Mouse (Mus musculus) liver, embryonic 14.5 days (tissue): ENCODE measurements at regions not wholly inside any gene's neighbourhood (a gene's known extent, or its start where the extent isn't known, plus 50 kb on each side); places are given as distances from the start of the nearest gene placed in this dataset.

Experiments
- ATAC-seq: fragments of 200-750 bp; cut with Nextera tagmentation; 2 replicates; pipeline ENCODE4 v1.8.0; 2017; ENCODE audit warnings: moderate number of reproducible peaks, mild to moderate bottlenecking, moderate library complexity; ENCODE audit not compliant: insufficient read depth
- DNase-seq, 3 experiments: peaks; one replicate each; pipeline ENCODE4 v3.0.0-alpha.2; 2012 to 2013; ENCODE audit warnings: low read depth in 3 of 3, low spot score in 3 of 3
- H3K27ac ChIP-seq: fragments of 300-500 bp; sonication (generic); 2 replicates; pipeline ENCODE4 v1.5.1; 2014; ENCODE audit warnings: moderate library complexity, mild to moderate bottlenecking, control low read depth, inconsistent platforms
- H3K27me3 ChIP-seq: fragments of 300-500 bp; sonication (generic); 2 replicates; pipeline ENCODE4 v1.6.1; 2014; ENCODE audit warnings: mild to moderate bottlenecking, low read length, moderate library complexity; ENCODE audit not compliant: control insufficient read depth, insufficient read depth
- H3K36me3 ChIP-seq: fragments of 300-500 bp; sonication (generic); replicated peaks from 2 replicates; pipeline ENCODE4 v1.6.1; 2014; ENCODE audit warnings: low read depth; ENCODE audit not compliant: control insufficient read depth, insufficient read depth
- H3K4me1 ChIP-seq, 2 experiments: fragments of 200-500 bp in 1 of 2; fragments of 300-500 bp in 1 of 2; sonication (generic) in 1 of 2; replicated peaks; 2 replicates each; pipeline ENCODE4 v1.6.1; 2012 to 2014; ENCODE audit warnings: antibody characterized with exemption in 1 of 2, inconsistent platforms in 1 of 2, low read length in 1 of 2; ENCODE audit not compliant: control insufficient read depth in 2 of 2, insufficient read depth in 2 of 2
- H3K4me2 ChIP-seq: fragments of 300-500 bp; sonication (generic); 2 replicates; pipeline ENCODE4 v1.6.1; 2014; ENCODE audit warnings: low read depth, mild to moderate bottlenecking, control low read depth, moderate library complexity
- H3K4me3 ChIP-seq, 2 experiments: fragments of 200-500 bp in 1 of 2; fragments of 300-500 bp in 1 of 2; sonication (generic) in 1 of 2; 2 replicates each; pipeline ENCODE4 v1.5.1; 2012 to 2014; ENCODE audit warnings: low read depth in 2 of 2, low read length in 2 of 2, mild to moderate bottlenecking in 2 of 2, control low read depth in 1 of 2, inconsistent platforms in 1 of 2, moderate library complexity in 1 of 2; ENCODE audit not compliant: insufficient read depth in 1 of 2
- H3K9ac ChIP-seq: fragments of 300-500 bp; sonication (generic); replicated peaks from 2 replicates; pipeline ENCODE4 v1.6.1; 2014; ENCODE audit warnings: mild to moderate bottlenecking, control low read depth, moderate library complexity
- H3K9me3 ChIP-seq: fragments of 300-500 bp; sonication (generic); 2 replicates; pipeline ENCODE4 v1.6.1; 2016; ENCODE audit warnings: low read length, mixed read lengths; ENCODE audit not compliant: control insufficient read depth
- CTCF ChIP-seq: IDR thresholded peaks from 2 replicates; pipeline ENCODE4 v1.5.1; 2016; ENCODE audit warnings: antibody characterized with exemption, low read depth, control low read depth
- EP300 ChIP-seq: IDR thresholded peaks from 2 replicates; pipeline ENCODE4 v1.6.1; 2016; ENCODE audit warnings: antibody characterized with exemption, low read depth
- WGBS: fragments of 180-500 bp; shearing (Covaris S2); extraction: QIAGEN DNeasy Blood & Tissue Kit; methylation state at CpG from one replicate; pipeline ENCODE4 v1.1.7; 2014; ENCODE audit not compliant: insufficient replicate concordance; 5-methylcytosine and 5-hydroxymethylcytosine counted together

DNA sequence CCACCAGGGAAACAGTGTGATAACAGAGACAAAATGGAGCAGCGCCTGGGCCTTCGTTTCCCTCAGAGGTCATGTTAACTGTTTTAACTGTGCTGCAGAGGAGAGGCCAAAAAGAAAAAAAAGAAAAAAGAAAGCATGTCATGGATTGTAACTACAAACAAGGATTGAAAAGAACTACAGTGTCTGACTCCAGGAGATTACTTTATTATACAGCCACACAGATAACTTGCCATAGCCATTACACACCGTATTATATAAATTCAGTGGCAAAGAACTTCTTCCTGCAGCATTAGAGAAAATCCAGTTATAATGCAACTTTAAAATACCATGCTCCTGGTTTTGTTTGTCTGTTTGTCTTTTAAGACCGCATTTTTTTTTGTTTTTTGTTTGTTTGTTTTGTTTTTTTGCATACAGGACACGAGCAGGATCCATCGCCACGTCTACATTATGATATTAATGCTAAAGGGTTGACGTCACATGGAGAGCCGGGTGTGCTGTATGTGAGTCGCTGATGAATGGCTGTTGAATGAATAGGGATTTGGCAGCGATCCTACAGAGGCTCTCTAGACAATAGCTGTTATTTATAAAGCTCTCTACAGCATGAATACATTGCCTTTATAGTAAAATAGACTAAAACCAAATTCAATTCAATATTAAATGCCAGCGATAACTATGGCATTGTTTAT is 126.4 kb upstream of the Ift57 start:
- H3K4me2 ChIP-seq = no peak overlapping the region
- TF ChIP-seq CTCF (no peak), EP300 (no peak)
- H3K27me3 ChIP-seq = no peaks in the 10 kb centered on the region
- no peak overlapping the region for H3K27ac ChIP-seq
- no peaks in the 10 kb centered on the region for H3K36me3 ChIP-seq
- DNase-seq = no peak
- no peak overlapping the region for H3K4me3 ChIP-seq
- 69% methylated on average over 12 of the region's 12 CpGs for WGBS
- H3K9me3 ChIP-seq = no peaks in the 10 kb centered on the region
- H3K4me1 ChIP-seq = no peaks in the 10 kb centered on the region
- no peak overlapping the region for H3K9ac ChIP-seq
- no peak for ATAC-seq

DNA sequence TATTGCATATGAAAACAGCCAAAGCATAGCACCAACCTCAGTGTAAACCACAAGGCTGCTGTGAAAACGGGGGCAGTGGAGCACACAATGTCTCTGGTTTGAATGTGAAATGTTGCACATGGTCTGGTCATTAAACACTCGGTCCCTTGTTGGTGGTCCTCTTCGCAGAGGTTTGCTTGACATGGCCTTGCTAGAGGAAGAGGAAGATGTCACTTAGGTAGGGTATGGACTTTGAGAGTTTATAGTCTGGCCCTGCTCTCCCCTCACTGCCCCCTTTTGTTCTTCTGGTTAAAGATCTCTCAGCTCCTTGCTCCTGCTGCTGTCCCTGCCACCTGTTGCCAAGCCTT is 125.9 kb upstream of the Ift57 start:
- no peak for ATAC-seq
- WGBS = 54% methylated on average over 3 of the region's 3 CpGs
- no peak overlapping the region for H3K9ac ChIP-seq
- no peak overlapping the region for H3K27ac ChIP-seq
- no peaks in the 10 kb centered on the region for H3K27me3 ChIP-seq
- H3K9me3 ChIP-seq = no peaks in the 10 kb centered on the region
- DNase-seq = no peak
- H3K4me2 ChIP-seq = no peak overlapping the region
- no peak for TF ChIP-seq CTCF
- no peak for TF ChIP-seq EP300
- no peaks in the 10 kb centered on the region for H3K4me1 ChIP-seq
- no peaks in the 10 kb centered on the region for H3K36me3 ChIP-seq
- H3K4me3 ChIP-seq = no peak overlapping the region

DNA sequence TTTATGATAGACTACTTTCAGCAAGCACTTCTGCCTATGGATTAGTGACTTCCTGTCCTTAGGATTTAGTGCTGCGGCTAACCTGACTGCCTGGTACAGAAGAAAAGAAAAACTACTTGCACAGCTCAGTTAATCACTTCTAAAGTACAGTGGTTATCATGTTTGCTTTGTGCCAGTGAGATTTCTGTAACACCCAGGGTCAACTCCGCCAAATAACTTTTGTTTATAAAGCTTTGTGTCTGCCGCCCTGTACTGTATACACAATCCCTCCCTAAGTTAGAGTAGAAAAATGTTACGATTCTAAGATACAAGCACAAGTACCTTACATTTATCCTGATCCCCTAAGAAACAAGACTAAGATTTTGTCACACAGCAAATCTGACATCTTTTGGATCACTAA is 120.1 kb upstream of the Ift57 start:
- ATAC-seq (no peak), DNase-seq (no peak)
- Histone ChIP-seq H3K4me3 (no peak overlapping the region), H3K9me3 (no peaks in the 10 kb centered on the region), H3K9ac (no peak overlapping the region), H3K4me1 (no peaks in the 10 kb centered on the region), H3K27me3 (no peaks in the 10 kb centered on the region), H3K36me3 (no peaks in the 10 kb centered on the region), H3K4me2 (no peak overlapping the region), H3K27ac (no peak overlapping the region)
- WGBS = 63% methylated on average over 4 of the region's 4 CpGs
- TF ChIP-seq CTCF (no peak), EP300 (no peak)

- DNase-seq (no peak), ATAC-seq (no peak)
- 64% methylated on average over 6 of the region's 6 CpGs for WGBS
- H3K9ac ChIP-seq = no peak overlapping the region
- no peak overlapping the region for H3K4me2 ChIP-seq
- H3K36me3 ChIP-seq = no peaks in the 10 kb centered on the region
- no peaks in the 10 kb centered on the region for H3K4me1 ChIP-seq
- H3K9me3 ChIP-seq = no peaks in the 10 kb centered on the region
- H3K27me3 ChIP-seq = no peaks in the 10 kb centered on the region
- H3K27ac ChIP-seq = no peak overlapping the region
- TF ChIP-seq CTCF (no peak), EP300 (no peak)
- no peak overlapping the region for H3K4me3 ChIP-seq
Measured at GRCm38 (mm10) chr16:49580708-49581107, 118.3 kb upstream of the Ift57 start.

DNA sequence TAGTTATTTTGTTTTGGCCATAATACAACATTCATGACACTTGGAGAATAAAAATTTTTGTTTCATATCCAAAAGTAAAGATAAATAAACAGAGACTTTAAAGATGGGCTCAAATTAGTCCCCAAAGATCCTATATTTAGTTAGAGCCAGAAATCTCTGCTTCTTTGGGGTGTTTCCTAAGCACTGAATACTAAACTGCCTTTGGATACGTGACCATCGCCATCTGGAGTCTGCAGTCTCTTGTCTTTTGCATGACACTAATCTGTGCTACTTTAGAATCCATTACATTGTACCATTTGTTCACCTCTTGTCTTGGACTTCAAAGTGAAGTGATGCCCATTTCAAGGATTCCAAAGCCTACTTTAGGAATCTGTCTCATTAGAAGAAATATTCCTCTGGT is 92.5 kb upstream of the Ift57 start:
- Histone ChIP-seq H3K9me3 (no peaks in the 10 kb centered on the region), H3K27ac (no peak overlapping the region), H3K9ac (no peak overlapping the region), H3K27me3 (no peaks in the 10 kb centered on the region), H3K4me2 (no peak overlapping the region), H3K4me1 (no peaks in the 10 kb centered on the region), H3K36me3 (no peaks in the 10 kb centered on the region), H3K4me3 (no peak overlapping the region)
- WGBS = 64% methylated on average over 2 of the region's 2 CpGs
- no peak for ATAC-seq
- no peak for DNase-seq
- TF ChIP-seq EP300 = no peak
- TF ChIP-seq CTCF = no peak
